Mouse (Mus musculus): Measurements from ENCODE around the gene Krt12. TPM values are rescaled to one million over a fixed set of nuclear protein-coding genes. Genes with fewer than 3 reads are reported as not detected.

Gene Krt12
- polyA plus RNA-seq, 1 experiment, result not detected

- Histone ChIP-seq H3K27me3 (replicated peaks) (peaks cover 1% of the 10 kb centered on the region), H3K4me3 (replicated peaks) (no peak overlapping the region), H3K36me3 (replicated peaks; ENCODE audit: low read length) (no peaks in the 10 kb centered on the region), H3K9me3 (peaks cover 3% of the 10 kb centered on the region; the same call in 1 of the 2 replicates), H3K4me1 (no peaks in the 10 kb centered on the region)
- TF ChIP-seq FLI1 (IDR thresholded peaks at IDR 0.05; ENCODE audit: low read length), result no peak
- no peak for TF ChIP-seq GATA1 (IDR thresholded peaks at IDR 0.05; ENCODE audit: borderline replicate concordance, low read length)
Measured at GRCm38 (mm10) chr11:99441220-99441619, 19.2 kb upstream of the Krt12 start.

- Histone ChIP-seq H3K9me3 (peaks cover under 1% of the 10 kb centered on the region; the same call in 1 of the 2 replicates), H3K4me1 (no peaks in the 10 kb centered on the region), H3K27me3 (replicated peaks) (peaks cover 3% of the 10 kb centered on the region), H3K4me3 (replicated peaks) (no peak overlapping the region), H3K36me3 (replicated peaks; ENCODE audit: low read length) (no peaks in the 10 kb centered on the region)
- TF ChIP-seq FLI1 (IDR thresholded peaks at IDR 0.05; ENCODE audit: low read length) (no peak), GATA1 (IDR thresholded peaks at IDR 0.05; ENCODE audit: borderline replicate concordance, low read length) (no peak)
Measured at GRCm38 (mm10) chr11:99439465-99439864, 17.4 kb upstream of the Krt12 start.

GRCm38 (mm10) chr11:99437972-99438371 lies 15.9 kb upstream of the Krt12 start, which contains the start of gene Krt20:
Gene Krt20, minus strand, starts transcription at chr11:99438150.
- Histone ChIP-seq H3K27me3 (replicated peaks) (peaks cover 3% of the 10 kb centered on the region), H3K9me3 (no peaks in the 10 kb centered on the region), H3K36me3 (replicated peaks; ENCODE audit: low read length) (no peaks in the 10 kb centered on the region), H3K4me1 (no peaks in the 10 kb centered on the region), H3K4me3 (replicated peaks) (no peak within 1 kb of the TSS)
- TF ChIP-seq GATA1 (IDR thresholded peaks at IDR 0.05; ENCODE audit: borderline replicate concordance, low read length) (no peak), FLI1 (IDR thresholded peaks at IDR 0.05; ENCODE audit: low read length) (no peak)

GRCm38 (mm10) chr11:99436625-99437024 lies 14.6 kb upstream of the Krt12 start:
- no peak for TF ChIP-seq GATA1 (IDR thresholded peaks at IDR 0.05; ENCODE audit: borderline replicate concordance, low read length)
- TF ChIP-seq FLI1 (IDR thresholded peaks at IDR 0.05; ENCODE audit: low read length), result no peak
- no peaks in the 10 kb centered on the region for H3K9me3 ChIP-seq
- no peaks in the 10 kb centered on the region for H3K4me1 ChIP-seq
- no peak overlapping the region for H3K4me3 ChIP-seq (replicated peaks)
- H3K36me3 ChIP-seq (replicated peaks; ENCODE audit: low read length), result no peaks in the 10 kb centered on the region
- H3K27me3 ChIP-seq (replicated peaks), result peaks cover 3% of the 10 kb centered on the region

GRCm38 (mm10) chr11:99430670-99431069 lies 8.6 kb upstream of the Krt12 start:
- H3K4me3 ChIP-seq (replicated peaks), result no peak overlapping the region
- TF ChIP-seq FLI1 (IDR thresholded peaks at IDR 0.05; ENCODE audit: low read length), result no peak
- no peak for TF ChIP-seq GATA1 (IDR thresholded peaks at IDR 0.05; ENCODE audit: borderline replicate concordance, low read length)
- no peaks in the 10 kb centered on the region for H3K4me1 ChIP-seq
- H3K36me3 ChIP-seq (replicated peaks; ENCODE audit: low read length), result no peaks in the 10 kb centered on the region
- peaks cover 4% of the 10 kb centered on the region for H3K27me3 ChIP-seq (replicated peaks)
- no peaks in the 10 kb centered on the region for H3K9me3 ChIP-seq

GRCm38 (mm10) chr11:99420586-99420985 lies 1.5 kb downstream of the Krt12 start:
- TF ChIP-seq FLI1 (IDR thresholded peaks at IDR 0.05; ENCODE audit: low read length), result no peak
- TF ChIP-seq GATA1 (IDR thresholded peaks at IDR 0.05; ENCODE audit: borderline replicate concordance, low read length), result no peak
- H3K4me3 ChIP-seq (replicated peaks), result no peak overlapping the region
- H3K27me3 ChIP-seq (replicated peaks), result peaks cover 4% of the 10 kb centered on the region
- no peaks in the 10 kb centered on the region for H3K36me3 ChIP-seq (replicated peaks; ENCODE audit: low read length)
- H3K4me1 ChIP-seq, result 0 out of 2 replicates have a peak, but pooled peaks cover 3% of the 10 kb centered on the region
- no peaks in the 10 kb centered on the region for H3K9me3 ChIP-seq

GRCm38 (mm10) chr11:99417819-99418218 lies 4.2 kb downstream of the Krt12 start:
- no peak for TF ChIP-seq FLI1 (IDR thresholded peaks at IDR 0.05; ENCODE audit: low read length)
- TF ChIP-seq GATA1 (IDR thresholded peaks at IDR 0.05; ENCODE audit: borderline replicate concordance, low read length), result no peak
- Histone ChIP-seq H3K4me1 (0 out of 2 replicates have a peak, but pooled peaks cover 3% of the 10 kb centered on the region), H3K36me3 (replicated peaks; ENCODE audit: low read length) (no peaks in the 10 kb centered on the region), H3K27me3 (replicated peaks) (peaks cover 4% of the 10 kb centered on the region), H3K9me3 (no peaks in the 10 kb centered on the region), H3K4me3 (replicated peaks) (no peak overlapping the region)

- Histone ChIP-seq H3K36me3 (replicated peaks; ENCODE audit: low read length) (no peaks in the 10 kb centered on the region), H3K4me1 (0 out of 2 replicates have a peak, but pooled peaks cover 3% of the 10 kb centered on the region), H3K4me3 (replicated peaks) (no peak overlapping the region), H3K9me3 (no peaks in the 10 kb centered on the region), H3K27me3 (replicated peaks) (peaks cover under 1% of the 10 kb centered on the region)
- TF ChIP-seq FLI1 (IDR thresholded peaks at IDR 0.05; ENCODE audit: low read length), result no peak
- no peak for TF ChIP-seq GATA1 (IDR thresholded peaks at IDR 0.05; ENCODE audit: borderline replicate concordance, low read length)
Measured at GRCm38 (mm10) chr11:99416902-99417301, 5.2 kb downstream of the Krt12 start.

- H3K36me3 ChIP-seq (replicated peaks; ENCODE audit: low read length), result no peaks in the 10 kb centered on the region
- H3K4me1 ChIP-seq, result no peaks in the 10 kb centered on the region
- no peaks in the 10 kb centered on the region for H3K9me3 ChIP-seq
- no peak overlapping the region for H3K4me3 ChIP-seq (replicated peaks)
- H3K27me3 ChIP-seq (replicated peaks), result no peaks in the 10 kb centered on the region
- TF ChIP-seq GATA1 (IDR thresholded peaks at IDR 0.05; ENCODE audit: borderline replicate concordance, low read length) (no peak), FLI1 (IDR thresholded peaks at IDR 0.05; ENCODE audit: low read length) (no peak)
Measured at GRCm38 (mm10) chr11:99414463-99415147, 7.5 kb downstream of the Krt12 start.

- no peak overlapping the region for H3K4me3 ChIP-seq (replicated peaks)
- no peaks in the 10 kb centered on the region for H3K9me3 ChIP-seq
- no peaks in the 10 kb centered on the region for H3K4me1 ChIP-seq
- H3K36me3 ChIP-seq (replicated peaks; ENCODE audit: low read length), result no peaks in the 10 kb centered on the region
- no peak for TF ChIP-seq FLI1 (IDR thresholded peaks at IDR 0.05; ENCODE audit: low read length)
- H3K27me3 ChIP-seq (replicated peaks), result no peaks in the 10 kb centered on the region
Measured at GRCm38 (mm10) chr11:99413247-99413646, 8.8 kb downstream of the Krt12 start.
